Mouse (Mus musculus) skeletal muscle tissue, postnatal 0 days (tissue): ENCODE results near the gene Pdzd8. TPM values are rescaled to one million over a fixed set of nuclear protein-coding genes. Genes with fewer than 3 reads are reported as not detected.

Source experiments
- polyA plus RNA-seq: library from polyadenylated mRNA; unstranded; fragments of >200 nt; fragmentation: Nextera tagmentation; extraction: Ambion mirVana; gene quantifications from 2 replicates; pipeline ENCODE4 v1.2.1, GENCODE M21; 2015

Gene Pdzd8
- polyA plus RNA-seq: 3.3 and 3.4 TPM in 2 replicates

DNA sequence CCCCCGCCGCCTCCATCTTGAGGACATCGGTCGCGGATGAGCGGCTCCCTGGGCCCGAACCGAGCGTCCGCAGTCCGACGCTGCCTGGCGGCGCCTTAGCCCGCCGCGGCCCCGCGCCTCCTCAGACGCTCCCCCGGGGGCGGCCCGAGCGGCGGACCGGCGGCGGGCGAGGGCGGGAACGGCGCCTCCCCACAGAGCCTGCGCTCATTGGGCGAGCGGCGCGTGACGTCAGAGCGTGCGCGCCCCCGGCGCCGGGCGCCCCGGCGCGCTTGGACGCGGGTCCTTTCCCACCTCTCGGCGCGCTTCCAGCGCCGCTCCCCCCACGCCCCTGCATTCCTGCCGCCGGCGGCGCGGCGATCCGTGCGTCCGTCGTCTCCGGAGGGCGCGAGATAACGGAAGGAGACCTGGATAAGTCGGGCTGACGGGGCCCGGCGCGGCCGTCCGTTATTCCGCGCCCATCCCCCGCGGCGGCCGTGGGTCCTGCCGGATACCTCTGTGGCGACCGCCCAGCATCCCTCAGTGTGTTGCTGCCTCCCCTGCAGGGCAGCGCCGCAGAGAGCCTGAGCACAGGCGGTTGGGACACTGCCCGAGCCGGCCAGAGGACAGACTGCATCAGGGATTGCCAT, at the start of gene Pdzd8:
Gene Pdzd8, minus strand, starts transcription at position 123 of the 626 bp plus-strand sequence.

DNA sequence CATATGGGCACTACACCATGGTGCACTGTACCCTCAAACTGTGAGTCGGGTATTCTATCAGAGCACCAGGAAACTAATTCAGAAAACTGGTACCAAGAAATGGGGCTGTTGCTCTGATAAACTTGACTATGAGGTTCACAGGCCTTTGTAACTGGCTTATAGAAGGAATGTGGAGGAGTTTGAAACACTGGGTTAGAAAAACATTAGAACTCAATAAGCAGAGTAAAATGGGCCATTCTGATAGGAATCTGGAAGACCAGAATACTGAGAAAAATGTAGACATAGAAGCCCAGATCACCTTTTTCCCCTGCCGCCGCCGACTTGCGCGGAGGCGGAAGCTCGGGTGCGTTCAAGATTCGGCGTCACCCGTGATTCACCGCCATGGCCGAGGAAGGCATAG, 23.6 kb downstream of the Pdzd8 start, which contains the start of gene Rps12-ps3:
Gene Rps12-ps3, plus strand, starts transcription at position 301 of the 400 bp plus-strand sequence.

DNA sequence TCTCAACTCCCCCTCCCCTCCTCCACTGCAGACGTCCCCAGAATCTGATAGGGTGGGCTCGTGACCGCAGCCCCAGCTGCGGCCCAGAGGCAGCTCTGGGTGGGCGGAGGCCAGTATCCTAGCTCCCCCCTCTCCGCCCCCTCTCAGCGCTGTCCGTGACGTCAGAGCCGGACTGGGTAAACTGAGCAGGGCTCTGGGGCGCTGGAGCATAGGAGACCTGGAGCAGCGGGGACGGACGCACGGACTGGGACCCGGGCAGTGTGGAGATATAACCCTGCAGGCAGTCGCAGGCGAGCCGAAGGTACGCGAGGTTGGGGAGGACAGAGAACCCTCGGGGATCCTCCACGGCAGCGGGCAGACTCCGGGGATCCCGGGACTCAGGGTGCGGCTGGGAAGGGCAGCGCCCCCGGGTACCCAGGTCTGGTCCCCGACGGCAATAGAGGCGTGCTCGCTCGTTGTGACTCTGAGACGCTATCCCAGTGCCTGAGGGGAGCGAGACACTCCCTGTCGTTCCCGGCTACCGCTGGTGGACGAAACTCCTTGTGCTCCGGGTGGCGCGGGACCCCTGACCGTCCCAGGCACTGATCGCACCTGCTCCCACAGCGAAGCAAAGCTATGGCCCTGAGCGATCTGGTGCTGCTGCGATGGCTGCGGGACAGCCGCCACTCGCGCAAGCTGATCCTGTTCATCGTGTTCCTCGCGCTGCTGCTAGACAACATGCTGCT, 84.7 kb downstream of the Pdzd8 start, which contains the start of gene Slc18a2:
Gene Slc18a2, plus strand, starts transcription at position 179 of the 725 bp plus-strand sequence.

Other genes with a start within 250 kb of the Pdzd8 start
- not detected in 2 replicates for gene Vax1, start 175.7 kb downstream of the Pdzd8 start, polyA plus RNA-seq
- gene Kcnk18, start 126.6 kb downstream of the Pdzd8 start, polyA plus RNA-seq: not detected in 2 replicates
- 3.7 and 4.8 TPM in 2 replicates for gene Slc18a2, start 84.9 kb downstream of the Pdzd8 start, polyA plus RNA-seq
- 10.7 and 13.0 TPM in 2 replicates for gene Rps12-ps3, start 23.5 kb downstream of the Pdzd8 start, polyA plus RNA-seq
- gene Emx2, start 112.6 kb upstream of the Pdzd8 start, polyA plus RNA-seq: 0.54 and 1.3 TPM in 2 replicates